Mouse (Mus musculus) adrenal gland, postnatal 4 days (tissue): ENCODE results near the gene Hist1h2ae. TPM values are rescaled to one million over a fixed set of nuclear protein-coding genes. Genes with fewer than 3 reads are reported as not detected.
"Not testable (repeated sequence)": the region's sequence is repeated elsewhere in the genome, so short reads cannot be mapped to it uniquely, and the experiment has no call there.

Source experiments
- DNase-seq, 2 experiments: peaks; one replicate each; pipeline ENCODE4 v3.0.0; 2021 to 2022; ENCODE audit warnings: low spot score in 2 of 2, mixed read lengths in 2 of 2
- total RNA-seq, 2 experiments: library from RNA; stranded (reverse); gene quantifications; 2 replicates each; pipeline ENCODE4 v1.2.3; 2021

Gene Hist1h2ae
- total RNA-seq, 2 experiments from 2014 or later = 79.7 to 95.7 TPM

DNA sequence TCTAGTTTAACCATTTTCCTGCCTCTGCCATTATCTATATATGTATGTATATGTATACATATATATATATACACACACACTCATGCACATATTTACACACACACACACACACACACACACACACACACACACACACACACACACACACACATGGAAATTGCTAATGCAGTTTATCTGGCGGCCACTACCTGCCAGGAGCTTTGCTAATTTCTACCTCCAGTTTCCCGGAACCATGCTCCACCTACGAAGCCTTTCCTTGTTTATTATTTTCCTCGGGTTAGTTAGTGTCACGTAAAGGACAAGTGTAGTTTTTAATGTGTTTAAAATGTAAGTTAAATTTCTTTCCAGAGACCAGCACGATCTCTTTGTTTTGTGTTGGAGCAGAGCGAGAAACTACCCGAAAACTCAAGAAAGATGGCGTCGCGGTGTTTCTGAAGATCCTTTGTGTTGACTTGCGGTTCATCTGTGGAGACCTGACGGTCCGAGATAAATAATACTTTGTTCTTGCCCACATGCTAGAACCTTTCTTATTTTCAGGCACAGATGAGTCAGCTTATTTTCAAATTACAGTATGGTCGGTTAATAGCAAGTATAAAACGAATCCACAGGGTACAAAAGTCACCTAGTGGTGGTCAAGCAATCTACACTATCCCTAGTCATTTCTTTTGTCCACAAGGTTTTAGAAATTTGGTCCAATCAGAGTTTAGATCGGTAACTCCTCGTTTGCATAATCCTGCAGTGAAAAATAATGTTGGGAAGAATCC, 8.1 kb downstream of the Hist1h2ae start:
- DNase-seq = no peak

DNA sequence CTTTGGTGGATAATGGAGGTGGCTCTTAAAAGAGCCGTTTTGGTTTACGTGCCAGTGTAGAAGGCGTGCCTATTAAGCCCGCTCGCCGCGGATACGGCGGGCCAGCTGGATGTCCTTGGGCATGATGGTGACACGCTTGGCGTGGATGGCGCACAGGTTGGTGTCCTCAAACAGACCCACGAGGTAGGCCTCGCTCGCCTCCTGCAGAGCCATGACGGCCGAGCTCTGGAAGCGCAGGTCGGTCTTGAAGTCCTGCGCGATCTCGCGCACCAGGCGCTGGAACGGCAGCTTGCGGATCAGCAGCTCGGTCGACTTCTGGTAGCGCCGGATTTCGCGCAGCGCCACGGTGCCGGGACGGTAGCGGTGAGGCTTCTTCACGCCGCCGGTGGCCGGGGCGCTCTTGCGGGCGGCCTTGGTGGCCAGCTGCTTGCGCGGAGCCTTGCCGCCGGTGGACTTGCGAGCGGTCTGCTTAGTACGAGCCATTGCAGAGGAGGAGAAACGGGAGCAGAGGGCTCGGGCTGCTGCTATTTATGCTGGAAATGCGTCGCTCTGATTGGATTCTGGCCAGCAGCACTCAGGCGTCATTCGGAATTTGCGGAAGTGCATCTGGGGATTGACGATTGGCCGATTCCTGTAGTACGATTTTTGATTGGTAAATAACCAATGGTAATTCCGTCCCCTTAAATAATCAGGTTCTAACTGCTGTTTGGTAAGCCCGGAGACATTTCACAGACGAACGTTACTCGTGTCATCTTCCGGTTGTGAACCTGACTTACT, 8.9 kb downstream of the Hist1h2ae start, which contains the start of gene Hist1h3e:
Gene Hist1h3e, minus strand, starts transcription at position 487 of the 777 bp plus-strand sequence.
- peak; percentile 89 to 90 for DNase-seq

GRCm38 (mm10) chr13:23561531-23561882, 9.5 kb downstream of the Hist1h2ae start:
- DNase-seq = not testable (repeated sequence)

DNA sequence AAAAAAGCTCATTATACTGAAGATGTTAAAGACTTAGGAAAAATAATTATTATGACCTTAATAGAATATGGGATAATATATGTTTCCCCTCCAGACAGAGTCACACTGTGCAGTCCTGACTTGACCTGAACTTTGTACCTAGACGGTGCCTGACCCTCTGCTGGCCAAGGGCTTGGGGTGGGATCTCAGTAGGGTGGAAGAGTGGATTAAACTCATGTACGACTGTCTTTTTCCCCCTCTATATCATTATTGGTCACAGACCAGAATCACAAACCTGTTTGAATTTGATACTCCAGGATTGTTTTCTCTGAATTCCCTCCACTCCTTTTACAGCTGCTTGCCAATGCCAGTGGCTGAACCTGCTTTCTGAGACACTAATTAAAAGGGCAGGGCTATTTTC, 10.3 kb downstream of the Hist1h2ae start:
- DNase-seq = not testable (repeated sequence)

DNA sequence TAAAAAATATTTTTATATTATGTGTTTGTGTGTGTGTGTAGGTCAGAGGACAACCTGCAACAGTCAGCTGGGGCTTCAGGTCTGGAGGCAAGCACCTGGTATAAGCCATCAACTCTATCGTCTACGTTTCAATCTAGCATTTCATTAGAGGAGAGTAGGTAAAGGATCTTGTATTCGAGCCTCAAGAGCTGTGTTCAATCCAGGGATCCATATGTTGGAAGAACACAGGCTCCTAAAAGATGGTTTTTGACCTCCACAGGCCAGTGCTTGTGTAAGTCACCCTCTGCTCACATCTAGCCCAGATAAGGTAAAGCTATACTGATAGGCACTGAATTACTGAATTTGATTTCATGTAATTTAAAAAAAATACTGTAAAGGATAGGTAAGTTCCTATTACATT, 14.1 kb downstream of the Hist1h2ae start:
- no peak for DNase-seq

GRCm38 (mm10) chr13:23555839-23556416, 15.1 kb downstream of the Hist1h2ae start:
- peak in 1 of 2 experiments; percentile 46 for DNase-seq

DNA sequence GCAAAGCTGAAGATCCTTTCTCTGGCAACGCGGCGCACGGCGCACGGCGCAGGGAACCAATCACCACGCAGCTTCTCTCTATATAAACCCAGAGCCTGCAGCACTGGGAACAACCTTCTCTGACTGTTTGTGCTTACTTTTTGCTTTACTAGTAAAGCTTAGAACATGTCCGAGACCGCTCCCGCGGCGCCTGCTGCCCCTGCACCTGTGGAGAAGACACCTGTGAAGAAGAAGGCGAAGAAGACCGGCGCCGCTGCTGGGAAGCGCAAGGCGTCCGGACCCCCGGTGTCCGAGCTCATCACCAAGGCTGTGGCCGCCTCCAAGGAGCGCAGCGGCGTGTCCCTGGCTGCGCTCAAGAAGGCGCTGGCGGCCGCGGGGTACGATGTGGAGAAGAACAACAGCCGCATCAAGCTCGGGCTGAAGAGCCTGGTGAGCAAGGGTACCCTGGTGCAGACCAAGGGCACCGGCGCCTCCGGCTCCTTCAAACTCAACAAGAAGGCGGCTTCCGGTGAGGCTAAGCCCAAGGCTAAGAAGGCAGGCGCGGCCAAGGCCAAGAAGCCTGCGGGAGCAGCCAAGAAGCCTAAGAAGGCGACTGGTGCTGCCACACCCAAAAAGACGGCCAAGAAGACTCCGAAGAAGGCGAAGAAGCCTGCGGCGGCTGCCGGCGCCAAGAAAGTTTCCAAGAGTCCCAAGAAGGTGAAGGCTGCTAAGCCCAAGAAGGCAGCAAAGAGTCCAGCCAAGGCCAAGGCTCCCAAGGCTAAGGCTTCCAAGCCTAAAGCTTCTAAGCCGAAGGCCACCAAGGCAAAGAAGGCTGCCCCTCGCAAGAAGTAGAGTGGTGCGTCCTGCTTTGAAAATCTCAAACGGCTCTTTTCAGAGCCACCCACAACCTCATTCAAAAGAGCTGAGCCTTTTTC, 15.8 kb downstream of the Hist1h2ae start:
- DNase-seq = peak; percentile 48 to 64

- no peak for DNase-seq
These were observed 16.6 kb downstream of the Hist1h2ae start for GRCm38 (mm10) chr13:23554393-23554792.

DNA sequence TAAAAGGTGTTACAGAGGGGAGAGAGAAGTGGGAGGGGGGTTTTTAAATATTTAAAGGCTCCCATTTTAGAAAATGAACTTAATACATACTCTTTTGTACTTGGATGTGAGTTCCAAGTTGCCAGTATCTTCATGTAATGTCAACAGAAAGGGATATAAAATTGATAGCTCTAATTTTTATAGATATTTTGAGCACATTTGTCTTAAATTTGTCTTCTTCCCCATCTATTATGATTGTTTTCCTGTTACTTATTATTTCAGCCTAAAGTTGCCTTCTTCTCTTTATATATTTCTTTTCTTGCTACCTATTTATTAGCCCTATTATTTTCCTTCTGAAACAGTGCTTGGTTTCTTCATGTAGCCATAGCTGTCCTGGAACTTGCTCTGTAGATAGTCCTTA, 18.1 kb downstream of the Hist1h2ae start, which contains the start of gene Hist1h1d:
Gene Hist1h1d, plus strand, starts transcription at position 301 of the 400 bp plus-strand sequence.
- no peak for DNase-seq

- DNase-seq = no peak
These were observed 18.8 kb downstream of the Hist1h2ae start for GRCm38 (mm10) chr13:23551931-23552914.

DNA sequence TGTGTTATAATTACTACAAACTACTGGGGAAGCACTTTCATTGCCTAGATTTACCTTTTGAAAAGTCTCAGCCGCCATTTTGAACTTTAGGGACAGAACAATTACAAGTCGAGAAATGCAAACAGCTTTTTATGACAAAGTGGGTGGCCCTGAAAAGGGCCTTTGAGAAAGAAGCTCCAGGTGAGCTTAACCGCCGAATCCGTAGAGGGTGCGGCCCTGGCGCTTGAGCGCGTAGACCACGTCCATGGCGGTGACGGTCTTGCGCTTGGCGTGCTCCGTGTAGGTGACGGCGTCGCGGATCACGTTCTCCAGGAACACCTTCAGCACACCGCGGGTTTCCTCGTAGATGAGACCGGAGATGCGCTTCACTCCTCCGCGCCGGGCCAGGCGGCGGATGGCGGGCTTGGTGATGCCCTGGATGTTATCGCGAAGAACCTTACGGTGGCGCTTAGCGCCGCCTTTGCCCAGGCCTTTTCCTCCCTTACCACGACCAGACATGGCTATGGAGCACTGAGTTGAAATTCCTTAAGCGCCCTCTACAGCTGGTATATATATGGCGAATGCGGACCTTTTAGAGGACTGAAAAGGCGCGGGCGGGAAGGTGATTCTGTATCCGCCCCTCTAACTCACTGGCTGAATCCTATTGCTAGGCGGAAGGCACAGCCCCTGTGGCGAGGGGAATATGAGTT, 19.7 kb downstream of the Hist1h2ae start, which contains the start of gene Hist1h4f:
Gene Hist1h4f, minus strand, starts transcription at position 503 of the 689 bp plus-strand sequence.
- DNase-seq = peak; percentile 51 to 80

- no peak for DNase-seq
These were observed 20.3 kb downstream of the Hist1h2ae start for GRCm38 (mm10) chr13:23550761-23551145.

- no peak for DNase-seq
These were observed 24.3 kb downstream of the Hist1h2ae start for GRCm38 (mm10) chr13:23546694-23547093.

GRCm38 (mm10) chr13:23544787-23545120, 26.3 kb downstream of the Hist1h2ae start:
- DNase-seq = not testable (repeated sequence)

DNA sequence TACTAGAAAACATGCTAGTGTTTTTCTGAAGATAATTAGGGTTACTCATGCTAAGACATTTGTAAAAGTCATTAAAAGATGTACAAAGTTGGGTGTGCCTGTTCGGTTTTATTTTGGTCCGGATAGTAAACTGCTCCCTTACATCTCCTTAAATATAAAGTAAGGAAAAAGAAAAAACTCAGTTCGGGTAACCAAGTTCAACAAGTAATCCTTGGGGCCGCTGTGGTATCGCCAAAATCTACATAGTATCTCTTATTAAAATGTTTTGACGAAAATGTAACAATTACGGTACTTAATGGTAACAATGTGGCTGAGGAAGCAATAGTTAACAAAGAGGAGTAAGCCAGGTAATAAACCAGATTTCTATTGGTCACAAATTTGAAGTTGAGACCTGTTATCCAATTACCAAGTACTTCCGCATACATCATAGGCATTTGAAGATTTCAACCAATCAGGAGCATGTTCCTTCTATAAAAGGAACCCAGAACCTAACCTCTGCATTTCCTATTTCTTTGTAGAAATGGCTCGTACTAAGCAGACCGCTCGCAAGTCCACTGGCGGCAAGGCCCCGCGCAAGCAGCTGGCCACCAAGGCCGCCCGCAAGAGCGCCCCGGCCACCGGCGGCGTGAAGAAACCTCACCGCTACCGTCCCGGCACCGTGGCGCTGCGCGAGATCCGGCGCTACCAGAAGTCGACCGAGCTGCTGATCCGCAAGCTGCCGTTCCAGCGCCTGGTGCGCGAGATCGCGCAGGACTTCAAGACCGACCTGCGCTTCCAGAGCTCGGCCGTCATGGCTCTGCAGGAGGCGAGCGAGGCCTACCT, 26.8 kb downstream of the Hist1h2ae start, which contains the start of gene Hist1h3f:
Gene Hist1h3f, plus strand, starts transcription at position 88 of the 822 bp plus-strand sequence.
- peak; percentile 37 to 49 for DNase-seq

- DNase-seq = peak in 1 of 2 experiments; percentile 35
These were observed 27.9 kb downstream of the Hist1h2ae start, which contains the start of gene Hist1h2bh for GRCm38 (mm10) chr13:23542999-23543607. TSS of gene Hist1h2bh (minus strand) at chr13:23543392.
